Mouse (Mus musculus) hematopoietic stem cell, adult 5-6 weeks (primary cell): Measurements from ENCODE around the gene Gm29776. TPM values are rescaled to one million over a fixed set of nuclear protein-coding genes. Genes with fewer than 3 reads are reported as not detected.

Experiments
- ATAC-seq, 2 experiments: fragments of 125-278 bp in 1 of 2; replicated peaks in 1 of 2; 2 replicates each; pipeline ENCODE4 v1.8.0; 2016 to 2017; ENCODE audit warnings: inconsistent platforms in 2 of 2, mild to moderate bottlenecking in 2 of 2, moderate number of reproducible peaks in 2 of 2, low read depth in 1 of 2, moderate TSS enrichment in 1 of 2; ENCODE audit not compliant: low FRiP score in 2 of 2, poor library complexity in 2 of 2, severe bottlenecking in 2 of 2, insufficient read depth in 1 of 2, low TSS enrichment in 1 of 2
- total RNA-seq: library from RNA; stranded (forward); fragments of 172-1452, 232-1000 nt; gene quantifications from 2 replicates; pipeline ENCODE4 v1.2.3, GENCODE M21; 2017

Gm29776 gene
- total RNA-seq, 1 experiment from 2014 or later = not detected

DNA sequence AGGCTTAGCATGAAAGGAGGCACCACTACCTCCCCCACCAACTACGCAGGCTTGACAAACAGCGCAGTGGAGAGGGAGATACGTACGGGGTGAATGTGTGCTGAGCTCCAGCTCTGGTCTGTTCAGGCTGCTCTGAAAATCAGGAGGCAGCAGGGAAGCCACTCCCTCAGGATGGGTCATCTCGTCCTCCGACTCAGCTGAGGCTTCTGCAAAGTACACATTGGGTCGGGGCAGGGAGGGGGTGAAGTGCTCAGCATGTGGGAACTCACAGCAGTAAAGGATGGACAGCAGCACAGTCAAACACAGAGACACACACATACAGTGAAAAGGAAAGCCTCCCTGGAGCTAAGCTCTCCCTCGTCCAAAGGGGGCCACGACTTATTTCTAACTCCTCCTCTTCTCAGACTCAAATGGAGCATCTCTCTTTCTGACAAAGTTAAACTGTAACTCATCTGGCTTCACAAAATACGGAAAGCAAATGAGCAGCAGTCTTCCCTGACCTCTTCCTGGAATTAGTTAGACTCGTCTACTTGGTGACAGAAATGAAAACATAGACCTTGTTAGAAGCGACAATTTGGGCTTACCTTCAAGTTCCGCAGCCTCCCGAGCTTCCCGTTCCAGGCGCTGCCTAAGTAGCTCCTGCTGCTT lies 19.9 kb downstream of the Gm29776 start:
- no peak for ATAC-seq

DNA sequence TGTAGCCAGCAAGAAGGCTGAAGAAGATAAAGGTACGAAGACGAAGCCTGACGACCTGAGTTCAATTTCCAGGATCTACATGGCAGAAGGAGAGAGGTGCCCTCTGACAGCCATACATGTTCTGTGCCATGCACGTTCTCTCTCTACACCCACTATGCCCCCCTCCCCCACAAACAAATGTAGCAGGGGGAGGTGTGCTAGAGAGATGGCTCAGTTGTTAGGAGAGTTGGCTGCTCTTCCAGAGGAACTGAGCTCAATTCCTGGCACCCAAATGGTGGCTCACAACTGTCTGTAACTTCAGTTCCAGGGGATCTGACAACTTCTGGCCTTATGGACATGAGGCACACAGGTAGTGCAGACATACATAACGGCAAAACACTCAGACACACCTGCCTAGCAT lies 22.3 kb downstream of the Gm29776 start:
- no peak for ATAC-seq

DNA sequence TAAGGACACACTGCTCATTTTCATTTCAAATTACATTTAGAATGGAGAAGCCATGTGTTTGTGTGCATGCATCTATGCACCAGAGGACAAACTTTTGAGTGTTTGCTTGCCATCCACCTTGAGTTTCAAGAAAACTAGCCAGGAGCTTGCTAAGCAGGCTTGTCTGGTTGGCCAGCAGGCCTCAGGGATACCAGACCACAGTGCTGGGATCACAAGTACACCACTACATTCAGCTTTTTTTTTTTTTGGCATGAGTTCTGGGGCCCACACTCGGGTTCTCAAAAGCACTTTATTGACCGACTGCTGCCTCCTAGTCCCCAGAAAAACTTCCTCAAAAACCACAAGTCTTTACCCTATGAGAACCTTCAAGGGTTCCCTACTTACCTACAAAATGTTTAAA lies 24.3 kb downstream of the Gm29776 start:
- no peak for ATAC-seq

DNA sequence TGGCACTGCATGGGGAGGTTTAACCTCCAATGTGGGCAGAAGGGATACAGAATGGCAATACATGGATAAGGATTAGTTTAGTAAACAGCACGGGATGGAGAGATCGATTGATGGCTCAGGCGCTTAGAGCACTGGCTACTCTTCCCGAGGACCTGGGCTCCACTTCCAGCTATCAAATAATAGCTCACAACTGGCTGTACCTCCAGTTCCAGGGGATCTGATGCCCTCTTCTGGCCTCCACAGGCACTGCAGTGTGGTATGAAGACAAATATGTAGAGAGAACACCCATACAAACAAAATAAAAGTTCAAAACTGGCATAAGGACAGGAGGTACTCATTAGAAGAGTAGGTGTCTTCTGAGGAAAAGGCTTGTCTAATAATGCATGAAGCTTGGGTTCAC lies 29.3 kb downstream of the Gm29776 start:
- peak in 1 of 2 experiments; percentile 56; a peak in 1 of 4 replicates for ATAC-seq

- no peak for ATAC-seq
Measured at GRCm38 (mm10) chr14:54664477-54665222, 34.0 kb downstream of the Gm29776 start.

DNA sequence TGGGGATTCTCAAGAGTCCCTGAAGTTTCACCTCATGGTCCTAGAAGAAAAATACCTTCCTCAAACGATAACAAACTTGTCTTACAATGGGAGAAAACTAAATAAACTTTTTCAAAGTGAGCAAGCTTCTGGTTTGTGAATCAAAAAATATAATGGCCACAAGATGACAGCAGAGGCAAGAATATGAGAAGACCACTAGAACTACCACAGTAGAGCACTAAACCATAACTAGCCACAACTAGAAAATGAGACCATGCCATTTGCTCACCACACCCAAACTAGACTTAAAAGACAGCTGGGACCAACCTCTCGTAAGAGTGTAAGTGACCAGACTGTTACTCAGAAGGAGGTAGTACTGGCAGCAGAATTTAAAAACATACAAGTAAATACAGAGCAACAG lies 38.6 kb downstream of the Gm29776 start:
- no peak for ATAC-seq

DNA sequence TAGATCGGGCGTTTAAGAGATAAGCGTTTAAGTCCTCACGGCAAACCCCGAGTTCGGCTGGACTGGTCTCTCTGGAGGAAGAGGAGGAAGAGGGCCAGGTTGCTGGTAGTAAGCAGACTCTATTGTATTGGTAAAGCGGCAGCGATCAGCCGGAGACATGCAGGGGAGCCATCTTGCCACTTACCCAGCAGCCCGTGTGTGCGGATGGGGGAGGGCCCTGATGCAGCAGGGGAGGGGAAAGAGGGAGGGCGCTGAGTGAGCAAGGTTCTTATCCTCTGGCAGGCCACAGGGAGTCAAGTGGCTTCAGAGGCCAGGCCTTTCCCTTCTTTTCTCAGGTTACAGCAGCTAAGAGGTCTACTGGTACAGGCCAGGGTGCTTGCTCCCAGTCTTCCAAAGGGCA lies 45.1 kb downstream of the Gm29776 start:
- ATAC-seq = peak; percentile 84 to 97

DNA sequence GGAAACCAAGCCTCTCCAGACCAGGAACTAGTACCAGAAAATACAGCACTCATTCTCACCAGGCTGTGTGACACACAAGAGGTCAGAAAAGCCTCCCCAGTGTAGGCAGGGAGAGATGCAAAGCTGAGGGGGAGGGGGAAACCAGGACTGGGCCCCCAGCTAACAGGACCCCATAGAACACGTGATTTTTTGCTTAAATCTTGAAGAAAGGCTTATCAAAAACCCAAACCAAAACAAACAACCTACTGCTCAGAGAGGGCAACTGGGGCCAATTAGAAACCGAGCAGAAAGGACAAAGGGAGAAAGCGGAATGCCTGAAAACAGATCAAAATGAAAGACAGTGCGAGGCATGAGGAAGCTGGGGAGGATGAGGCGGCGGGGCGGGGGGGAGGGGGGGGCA lies 45.8 kb downstream of the Gm29776 start:
- ATAC-seq = no peak

GRCm38 (mm10) chr14:54651556-54651955 lies 47.1 kb downstream of the Gm29776 start:
- ATAC-seq = no peak

GRCm38 (mm10) chr14:54650621-54651454 lies 47.8 kb downstream of the Gm29776 start:
- peak; percentile 74 to 80 for ATAC-seq

- ATAC-seq = no peak
Measured at GRCm38 (mm10) chr14:54647900-54648299, 50.7 kb downstream of the Gm29776 start.

DNA sequence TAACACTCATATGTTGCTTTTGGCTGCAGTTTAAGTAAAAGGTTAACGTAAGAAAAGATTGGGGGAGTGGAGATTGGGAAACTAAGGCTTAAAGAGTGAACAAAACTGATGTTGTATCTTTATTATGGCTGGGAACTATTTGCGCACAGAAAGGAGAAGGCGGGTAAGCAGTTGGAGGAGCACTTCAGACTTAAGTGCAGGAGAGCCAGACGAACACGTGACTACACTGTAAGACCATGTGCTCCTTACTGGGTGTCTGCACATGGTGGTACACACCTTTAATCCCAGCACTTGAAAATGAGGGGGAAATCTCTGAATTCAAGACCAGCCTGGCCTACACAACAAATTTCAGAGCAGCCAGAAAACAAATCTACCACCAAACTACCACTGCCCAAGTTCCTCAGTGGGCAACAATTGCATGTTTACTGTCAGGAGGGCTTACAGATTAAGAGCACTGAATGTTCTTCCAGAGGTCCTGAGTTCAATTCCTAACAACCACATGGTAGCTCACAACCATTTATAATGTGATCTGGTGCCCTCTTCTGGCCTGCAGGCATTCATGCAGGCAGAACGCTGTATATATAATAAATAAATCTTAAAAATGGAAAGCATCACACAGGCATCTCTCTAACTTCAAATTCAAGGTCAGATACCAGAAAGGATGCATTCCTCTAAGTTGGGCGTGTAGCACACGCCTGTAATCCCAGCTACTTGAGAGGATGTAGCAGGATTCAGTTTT lies 51.6 kb downstream of the Gm29776 start:
- ATAC-seq = no peak

DNA sequence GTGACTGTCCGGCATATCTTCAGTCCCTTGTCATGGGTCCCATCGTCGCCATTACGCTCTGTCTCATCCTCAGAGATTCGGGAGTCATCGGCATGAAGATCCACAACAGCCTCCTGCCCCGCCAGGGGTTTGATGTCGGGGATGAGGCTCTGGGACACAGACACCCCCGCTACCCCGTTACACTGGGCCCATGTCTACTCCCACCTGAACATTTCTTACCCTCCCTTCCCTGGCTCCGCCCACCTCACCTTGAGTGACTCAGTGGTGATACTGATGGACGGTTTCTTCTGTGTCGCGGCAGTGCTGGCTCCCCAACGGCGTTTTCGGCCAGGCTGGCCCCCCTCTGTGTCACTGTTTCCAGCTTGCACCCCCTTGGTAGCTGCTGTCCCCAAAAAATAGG lies 52.2 kb downstream of the Gm29776 start:
- no peak for ATAC-seq

GRCm38 (mm10) chr14:54644294-54644693 lies 54.3 kb downstream of the Gm29776 start:
- ATAC-seq = no peak

- ATAC-seq = no peak
Measured at GRCm38 (mm10) chr14:54643011-54643410, 55.6 kb downstream of the Gm29776 start.
